Mouse (Mus musculus) retina, adult 2 months (tissue): ENCODE measurements around the gene Ahnak.

Experiments
- DNase-seq: peaks from one replicate; pipeline ENCODE4 v3.0.0-alpha.2; 2012; ENCODE audit warnings: low read depth, low spot score

Gene Ahnak

GRCm38 (mm10) chr19:8989066-8989566, at the start of gene Ahnak:
TSS of gene Ahnak (plus strand) at chr19:8989284.
- no peak for DNase-seq

GRCm38 (mm10) chr19:8940526-8941133, 48.5 kb upstream of the Ahnak start:
- no peak for DNase-seq

- DNase-seq: no peak
Measured at GRCm38 (mm10) chr19:8941136-8941514, 48.0 kb upstream of the Ahnak start.

GRCm38 (mm10) chr19:8941515-8942217, 47.4 kb upstream of the Ahnak start, which contains the start of gene Mta2:
TSS of gene Mta2 (plus strand) at chr19:8941875.
- DNase-seq: peak; percentile 93

- DNase-seq: no peak
Measured at GRCm38 (mm10) chr19:8942276-8942964, 46.7 kb upstream of the Ahnak start.

- DNase-seq: no peak
Measured at GRCm38 (mm10) chr19:8943047-8943446, 46.0 kb upstream of the Ahnak start.

- no peak for DNase-seq
Measured at GRCm38 (mm10) chr19:8944062-8944461, 45.0 kb upstream of the Ahnak start.

- no peak for DNase-seq
Measured at GRCm38 (mm10) chr19:8944750-8945149, 44.3 kb upstream of the Ahnak start.

- DNase-seq: no peak
Measured at GRCm38 (mm10) chr19:8945251-8945650, 43.8 kb upstream of the Ahnak start.

GRCm38 (mm10) chr19:8946929-8947328, 42.2 kb upstream of the Ahnak start:
- DNase-seq: no peak

GRCm38 (mm10) chr19:8950190-8950589, 38.9 kb upstream of the Ahnak start:
- DNase-seq: no peak

- no peak for DNase-seq
Measured at GRCm38 (mm10) chr19:8952241-8952640, 36.8 kb upstream of the Ahnak start.

GRCm38 (mm10) chr19:8953135-8954039, 35.7 kb upstream of the Ahnak start, which contains the start of gene Tut1:
TSS of gene Tut1 (plus strand) at chr19:8953847.
- DNase-seq: peak; percentile 87

GRCm38 (mm10) chr19:8954171-8954570, 34.9 kb upstream of the Ahnak start:
- no peak for DNase-seq

GRCm38 (mm10) chr19:8962256-8962655, 26.8 kb upstream of the Ahnak start:
- DNase-seq: no peak

GRCm38 (mm10) chr19:8965075-8965474, 24.0 kb upstream of the Ahnak start:
- DNase-seq: no peak

GRCm38 (mm10) chr19:8965771-8966170, 23.3 kb upstream of the Ahnak start:
- no peak for DNase-seq

- DNase-seq: no peak
Measured at GRCm38 (mm10) chr19:8966198-8966589, 22.9 kb upstream of the Ahnak start.

GRCm38 (mm10) chr19:8966590-8967372, 22.3 kb upstream of the Ahnak start, which contains the start of gene Eef1g:
TSS of gene Eef1g (plus strand) at chr19:8967041.
- DNase-seq: peak; percentile 95

- DNase-seq: no peak
Measured at GRCm38 (mm10) chr19:8967373-8967743, 21.7 kb upstream of the Ahnak start.

- DNase-seq: no peak
Measured at GRCm38 (mm10) chr19:8967893-8968292, 21.2 kb upstream of the Ahnak start.
